Mouse (Mus musculus) CD4-positive, CD25-positive, alpha-beta regulatory T cell, adult 2 months (primary cell): ENCODE data around the gene Prkce.

Source experiments
- DNase-seq: peaks from one replicate; pipeline ENCODE4 v3.0.0-alpha.2; 2012; ENCODE audit warnings: low read depth, low spot score

Gene Prkce

GRCm38 (mm10) chr17:86407921-86408613 lies 240.5 kb downstream of the Prkce start:
- DNase-seq, result no peak

GRCm38 (mm10) chr17:86408614-86409006 lies 241.0 kb downstream of the Prkce start:
- DNase-seq, result no peak

- DNase-seq, result no peak
These were observed 241.9 kb downstream of the Prkce start for GRCm38 (mm10) chr17:86409485-86409884.

- no peak for DNase-seq
These were observed 242.9 kb downstream of the Prkce start for GRCm38 (mm10) chr17:86410496-86410895.

GRCm38 (mm10) chr17:86412141-86412540 lies 244.6 kb downstream of the Prkce start:
- no peak for DNase-seq

GRCm38 (mm10) chr17:86414608-86415007 lies 247.0 kb downstream of the Prkce start:
- no peak for DNase-seq

- DNase-seq, result no peak
These were observed 248.4 kb downstream of the Prkce start for GRCm38 (mm10) chr17:86415989-86416388.

GRCm38 (mm10) chr17:86418334-86418733 lies 250.7 kb downstream of the Prkce start:
- no peak for DNase-seq

- no peak for DNase-seq
These were observed 251.6 kb downstream of the Prkce start for GRCm38 (mm10) chr17:86419199-86419598.

GRCm38 (mm10) chr17:86420646-86421338 lies 253.2 kb downstream of the Prkce start:
- no peak for DNase-seq

GRCm38 (mm10) chr17:86422023-86422422 lies 254.4 kb downstream of the Prkce start:
- DNase-seq, result no peak

- DNase-seq, result no peak
These were observed 262.3 kb downstream of the Prkce start for GRCm38 (mm10) chr17:86429877-86430276.

- no peak for DNase-seq
These were observed 265.5 kb downstream of the Prkce start for GRCm38 (mm10) chr17:86433117-86433516.

GRCm38 (mm10) chr17:86433813-86434212 lies 266.2 kb downstream of the Prkce start:
- no peak for DNase-seq

- DNase-seq, result peak; percentile 39
These were observed 267.2 kb downstream of the Prkce start for GRCm38 (mm10) chr17:86434781-86435180.

- peak; percentile 19 for DNase-seq
These were observed 268.0 kb downstream of the Prkce start for GRCm38 (mm10) chr17:86435570-86435969.

- DNase-seq, result no peak
These were observed 268.4 kb downstream of the Prkce start for GRCm38 (mm10) chr17:86435984-86436383.

- peak; percentile 19 for DNase-seq
These were observed 269.2 kb downstream of the Prkce start for GRCm38 (mm10) chr17:86436583-86437370.

GRCm38 (mm10) chr17:86437516-86438277 lies 270.1 kb downstream of the Prkce start:
- peak; percentile 65 for DNase-seq

- DNase-seq, result no peak
These were observed 270.7 kb downstream of the Prkce start for GRCm38 (mm10) chr17:86438278-86438661.

GRCm38 (mm10) chr17:86438763-86439162 lies 271.2 kb downstream of the Prkce start:
- no peak for DNase-seq

- no peak for DNase-seq
These were observed 273.5 kb downstream of the Prkce start for GRCm38 (mm10) chr17:86441098-86441497.
